Mouse (Mus musculus): ENCODE measurements at regions not wholly inside any gene's neighbourhood (a gene's known extent, or its start where the extent isn't known, plus 50 kb on each side); places are given as distances from the start of the nearest gene placed in this dataset.

DNA sequence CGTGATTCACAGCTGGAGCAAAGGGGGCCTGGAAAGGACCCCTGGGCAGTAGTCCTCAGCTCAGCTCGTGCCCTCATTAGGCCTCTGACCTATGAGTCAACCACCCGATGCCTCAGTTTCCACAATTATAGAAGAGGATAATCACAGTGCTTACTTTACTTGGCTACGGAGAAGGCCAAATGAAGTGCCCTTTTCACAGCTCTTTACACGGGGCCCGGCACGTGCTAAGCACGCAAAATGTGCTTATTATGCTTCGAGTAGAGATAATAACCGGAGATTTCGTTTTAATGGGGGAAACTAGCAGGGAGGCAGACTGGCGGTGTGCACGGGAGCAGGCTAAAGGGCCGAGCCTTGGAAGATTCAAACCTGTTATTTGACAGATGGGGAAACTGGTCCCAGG is 102.4 kb upstream of the Jun start:
- Histone ChIP-seq H3K9me3 (replicated peaks) (no peaks in the 10 kb centered on the region), H3K4me2 (peak overlapping the region; percentile 29; the same call in 1 of the 2 replicates), H3K4me1 (replicated peaks) (peaks cover 51% of the 10 kb centered on the region), H3K36me3 (no peaks in the 10 kb centered on the region), H3K4me3 (no peak overlapping the region), H3K27ac (peak overlapping the region; percentile 84), H3K9ac (no peak overlapping the region), H3K27me3 (no peaks in the 10 kb centered on the region)
- WGBS = 54% methylated on average over 14 of the region's 14 CpGs
- no peak; the same call in 1 of the 2 replicates for ATAC-seq (replicated peaks; ENCODE audit: insufficient number of reproducible peaks, insufficient read depth, low FRiP score, low read depth)

DNA sequence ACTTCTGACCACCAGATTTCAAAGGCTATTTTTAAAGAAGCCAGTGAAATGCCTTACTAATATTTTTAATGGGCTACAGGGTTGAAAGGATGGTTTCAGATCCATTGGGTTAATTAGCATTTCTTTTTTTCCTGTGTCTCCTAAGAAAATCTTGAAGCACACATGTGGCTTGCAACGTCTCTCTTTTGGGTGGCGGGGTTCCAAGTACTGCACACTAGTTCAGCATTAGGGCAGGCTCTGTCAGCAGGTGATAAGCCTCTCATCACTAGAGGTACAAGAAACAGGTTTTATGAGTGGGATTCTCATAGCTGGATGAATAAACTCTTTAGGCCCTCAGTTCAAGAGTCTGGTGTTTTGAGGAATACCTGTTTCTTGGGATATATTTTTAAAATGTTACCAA is 103.2 kb upstream of the Jun start:
- no peak overlapping the region for H3K27ac ChIP-seq
- 26% methylated on average over 2 of the region's 2 CpGs for WGBS
- H3K4me1 ChIP-seq (replicated peaks) = peaks cover 56% of the 10 kb centered on the region
- no peak overlapping the region for H3K4me3 ChIP-seq
- ATAC-seq (replicated peaks; ENCODE audit: insufficient number of reproducible peaks, insufficient read depth, low FRiP score, low read depth) = no peak
- no peaks in the 10 kb centered on the region for H3K9me3 ChIP-seq (replicated peaks)
- no peaks in the 10 kb centered on the region for H3K36me3 ChIP-seq
- no peak overlapping the region for H3K9ac ChIP-seq
- no peak overlapping the region for H3K4me2 ChIP-seq
- no peaks in the 10 kb centered on the region for H3K27me3 ChIP-seq

DNA sequence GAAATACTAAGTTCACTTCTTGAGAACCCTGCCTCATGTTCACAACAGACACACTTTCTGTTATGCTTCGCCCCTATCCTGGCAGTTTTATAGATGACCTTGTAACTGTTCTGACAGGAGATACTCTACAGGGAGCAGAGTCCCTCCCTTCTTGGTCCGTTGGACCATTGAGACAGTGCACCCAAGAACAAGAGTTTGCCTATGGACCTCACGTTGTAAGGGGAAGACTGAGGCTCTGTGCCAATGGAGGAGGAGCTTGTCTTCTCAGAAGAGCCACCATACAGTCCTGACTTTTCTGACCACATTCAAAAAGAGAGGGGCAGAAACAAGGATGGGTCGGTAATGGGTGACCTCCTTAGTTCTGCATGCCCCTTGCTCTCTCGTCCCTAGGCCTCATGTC is 103.8 kb upstream of the Jun start:
- no peak overlapping the region for H3K9ac ChIP-seq
- H3K4me3 ChIP-seq = no peak overlapping the region
- peaks cover 62% of the 10 kb centered on the region for H3K4me1 ChIP-seq (replicated peaks)
- no peaks in the 10 kb centered on the region for H3K9me3 ChIP-seq (replicated peaks)
- 70% methylated on average over 5 of the region's 5 CpGs for WGBS
- no peak overlapping the region for H3K4me2 ChIP-seq
- H3K36me3 ChIP-seq = no peaks in the 10 kb centered on the region
- H3K27me3 ChIP-seq = no peaks in the 10 kb centered on the region
- H3K27ac ChIP-seq = no peak overlapping the region
- ATAC-seq (replicated peaks; ENCODE audit: insufficient number of reproducible peaks, insufficient read depth, low FRiP score, low read depth) = no peak

DNA sequence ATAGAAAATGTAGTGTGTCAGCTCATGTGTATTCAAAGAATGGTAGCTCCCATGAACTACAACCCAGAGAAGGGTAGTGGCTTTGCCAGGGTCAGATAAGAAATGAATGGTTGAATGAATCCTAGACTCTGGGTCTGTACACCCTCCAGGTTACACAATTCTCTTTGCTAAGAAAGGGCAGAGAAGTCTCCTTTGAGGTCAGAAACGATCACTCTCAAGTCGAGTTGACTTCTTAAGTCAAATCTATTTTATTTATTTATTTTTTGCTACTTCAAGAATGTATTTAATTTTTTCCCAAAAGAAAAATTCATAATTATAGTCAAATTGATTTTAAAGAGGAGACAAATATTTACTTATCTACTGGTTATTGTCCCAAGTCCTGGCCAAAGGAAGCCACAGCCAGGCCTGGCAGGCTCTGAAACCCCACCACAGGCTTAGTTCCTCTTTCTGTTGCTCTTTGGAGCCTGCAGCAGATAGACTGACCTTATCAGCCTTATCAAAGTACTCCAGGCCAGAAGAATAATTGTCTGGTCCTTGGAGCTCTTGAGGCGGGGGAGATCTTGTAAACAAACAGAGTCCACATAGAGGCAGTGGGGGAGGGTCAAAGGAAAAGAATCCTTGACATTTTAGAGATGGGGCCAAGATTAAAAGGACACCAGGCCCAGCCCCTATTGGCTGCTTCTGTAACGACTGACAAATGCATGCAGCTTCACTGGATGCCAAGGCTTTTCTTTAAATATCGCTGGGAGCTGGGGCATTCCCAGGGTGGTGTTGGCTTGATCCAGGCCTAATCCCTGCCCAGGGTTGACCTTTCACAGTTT is 104.6 kb upstream of the Jun start:
- Histone ChIP-seq H3K4me2 (no peak overlapping the region), H3K27ac (no peak overlapping the region), H3K36me3 (no peaks in the 10 kb centered on the region), H3K4me1 (replicated peaks) (peaks cover 63% of the 10 kb centered on the region), H3K9me3 (replicated peaks) (no peaks in the 10 kb centered on the region), H3K9ac (no peak overlapping the region), H3K4me3 (no peak overlapping the region), H3K27me3 (no peaks in the 10 kb centered on the region)
- 38% methylated on average over 5 of the region's 5 CpGs for WGBS
- no peak for ATAC-seq (replicated peaks; ENCODE audit: insufficient number of reproducible peaks, insufficient read depth, low FRiP score, low read depth)

DNA sequence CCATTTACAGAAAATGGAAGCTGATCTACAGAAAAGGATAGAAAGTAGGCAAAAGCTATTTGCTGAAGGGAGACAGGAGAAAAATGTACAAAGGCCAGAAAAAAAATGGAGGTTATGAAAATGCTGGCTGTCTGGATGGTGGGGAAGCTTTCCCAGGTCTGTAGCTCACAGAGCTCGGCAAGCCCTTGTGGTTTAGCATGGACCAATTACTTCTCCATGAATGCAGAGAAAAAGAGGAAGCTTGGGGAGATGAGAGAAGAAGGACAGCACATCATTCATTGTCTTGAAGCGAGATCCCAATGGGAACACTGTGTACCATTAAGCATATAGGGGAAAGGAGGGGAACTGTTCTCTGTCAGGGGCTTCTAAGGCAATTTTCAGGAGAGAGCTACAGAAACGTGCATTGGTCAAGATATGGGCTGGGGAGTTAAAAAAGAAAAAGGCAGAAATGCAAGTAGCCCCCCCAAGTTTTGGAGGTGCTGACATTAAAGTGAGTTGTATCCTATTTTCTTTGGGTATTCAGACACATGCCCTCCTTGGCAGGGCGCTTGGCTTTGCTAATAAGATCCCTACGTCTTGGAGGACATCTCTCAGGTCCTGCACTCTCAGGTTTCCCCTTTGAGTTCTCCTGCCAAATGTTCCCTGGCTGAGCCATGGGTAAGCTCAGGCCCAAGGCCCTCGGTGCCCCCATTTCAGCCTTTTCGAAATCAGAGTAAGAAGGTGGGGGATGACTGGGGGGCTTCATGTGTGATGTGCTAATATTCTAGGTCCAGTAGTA is 105.8 kb upstream of the Jun start:
- ATAC-seq (replicated peaks; ENCODE audit: insufficient number of reproducible peaks, insufficient read depth, low FRiP score, low read depth) = no peak
- H3K9ac ChIP-seq = no peak overlapping the region
- no peaks in the 10 kb centered on the region for H3K9me3 ChIP-seq (replicated peaks)
- no peak overlapping the region for H3K27ac ChIP-seq
- no peak overlapping the region for H3K4me2 ChIP-seq
- H3K4me1 ChIP-seq (replicated peaks) = peaks cover 54% of the 10 kb centered on the region
- WGBS = 83% methylated on average over 7 of the region's 7 CpGs
- no peaks in the 10 kb centered on the region for H3K36me3 ChIP-seq
- H3K4me3 ChIP-seq = no peak overlapping the region
- H3K27me3 ChIP-seq = no peaks in the 10 kb centered on the region

DNA sequence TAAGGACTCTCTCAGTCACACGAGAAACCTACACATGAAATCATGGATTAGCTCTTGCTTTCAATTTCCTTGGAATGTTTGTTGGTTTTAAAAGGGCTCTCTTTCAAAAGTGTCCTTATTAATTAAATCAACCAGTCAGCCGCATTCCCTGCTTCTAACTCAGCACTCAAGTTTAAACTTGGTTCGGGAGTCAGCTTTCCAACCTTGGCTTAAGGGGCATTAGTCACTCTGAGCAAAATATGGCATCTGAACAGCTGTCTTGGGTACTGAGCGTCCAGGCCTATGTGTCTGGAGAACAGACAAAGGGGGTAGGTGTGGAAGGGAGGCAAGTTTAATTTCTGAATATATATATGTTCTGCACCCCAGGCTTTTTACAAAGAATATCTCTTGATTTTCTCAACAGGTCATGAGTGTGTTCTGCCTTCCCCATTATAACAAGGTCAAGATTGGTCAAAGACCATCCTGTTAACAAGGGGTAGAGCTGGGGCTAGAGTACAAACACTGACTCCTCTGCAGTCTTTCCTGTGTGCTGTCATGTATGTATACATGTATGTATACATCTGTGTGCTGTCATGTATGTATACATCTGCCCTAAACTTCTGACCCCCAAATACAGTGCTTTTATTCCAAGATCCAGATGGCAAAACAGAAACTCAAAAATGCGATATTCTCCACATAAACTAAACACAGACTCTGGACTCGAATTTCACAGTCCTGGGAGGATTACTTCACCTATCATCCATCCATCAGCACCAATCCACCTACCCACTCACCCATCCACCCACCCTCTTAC is 106.8 kb upstream of the Jun start:
- H3K9me3 ChIP-seq (replicated peaks) = no peaks in the 10 kb centered on the region
- no peak overlapping the region for H3K27ac ChIP-seq
- H3K9ac ChIP-seq = no peak overlapping the region
- no peaks in the 10 kb centered on the region for H3K36me3 ChIP-seq
- no peak for ATAC-seq (replicated peaks; ENCODE audit: insufficient number of reproducible peaks, insufficient read depth, low FRiP score, low read depth)
- H3K4me1 ChIP-seq (replicated peaks) = peaks cover 46% of the 10 kb centered on the region
- WGBS = 79% methylated on average over 6 of the region's 6 CpGs
- H3K4me2 ChIP-seq = no peak overlapping the region
- no peaks in the 10 kb centered on the region for H3K27me3 ChIP-seq
- H3K4me3 ChIP-seq = no peak overlapping the region

DNA sequence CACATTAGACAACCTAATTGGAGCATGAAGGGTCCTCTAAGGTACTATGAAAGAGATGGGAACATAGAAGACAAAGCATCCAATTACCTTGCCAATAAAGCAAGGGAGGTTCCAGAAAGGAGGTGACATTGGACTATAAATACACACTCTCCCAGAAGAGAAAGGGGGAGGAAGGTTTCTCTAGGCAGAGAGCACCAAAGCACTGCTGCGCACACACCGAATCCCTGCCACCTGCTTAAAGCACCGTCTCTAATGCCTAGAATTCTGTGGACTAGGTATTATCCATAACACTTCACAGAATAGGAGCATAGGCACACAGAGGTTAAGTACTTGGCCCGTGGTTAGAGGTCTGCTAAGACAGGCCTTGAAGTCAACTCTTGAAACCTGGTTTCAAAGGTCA is 107.8 kb upstream of the Jun start:
- H3K9ac ChIP-seq = no peak overlapping the region
- no peaks in the 10 kb centered on the region for H3K27me3 ChIP-seq
- H3K4me1 ChIP-seq (replicated peaks) = peaks cover 36% of the 10 kb centered on the region
- no peak overlapping the region for H3K4me3 ChIP-seq
- no peak for ATAC-seq (replicated peaks; ENCODE audit: insufficient number of reproducible peaks, insufficient read depth, low FRiP score, low read depth)
- H3K36me3 ChIP-seq = no peaks in the 10 kb centered on the region
- WGBS = 58% methylated on average over 4 of the region's 4 CpGs
- H3K27ac ChIP-seq = peak overlapping the region; percentile 96
- no peaks in the 10 kb centered on the region for H3K9me3 ChIP-seq (replicated peaks)
- no peak overlapping the region for H3K4me2 ChIP-seq

DNA sequence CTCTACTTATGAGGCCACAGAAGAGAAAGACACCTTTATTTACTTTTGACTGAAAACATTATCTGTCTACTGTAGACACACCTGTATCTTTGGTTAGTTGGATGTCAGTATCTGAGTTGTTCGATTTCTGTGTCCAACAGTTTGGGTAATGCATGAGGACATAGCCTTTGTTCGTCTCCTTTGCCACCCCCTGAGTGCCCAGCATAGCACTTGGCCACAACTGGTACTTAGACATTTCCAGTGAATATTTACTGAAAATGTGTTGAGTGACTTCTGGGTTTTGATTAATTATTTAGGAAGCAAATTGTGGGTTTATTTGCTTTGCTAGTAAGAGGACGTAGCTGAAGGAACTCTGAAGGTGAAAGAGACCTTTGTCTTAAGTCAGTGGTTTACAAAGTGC is 108.4 kb upstream of the Jun start:
- peak overlapping the region; percentile 60 for H3K4me3 ChIP-seq
- no peaks in the 10 kb centered on the region for H3K9me3 ChIP-seq (replicated peaks)
- H3K9ac ChIP-seq = peak overlapping the region; percentile 61; the same call in 1 of the 2 replicates
- peaks cover 31% of the 10 kb centered on the region for H3K4me1 ChIP-seq (replicated peaks)
- 82% methylated on average over 3 of the region's 3 CpGs for WGBS
- peak overlapping the region; percentile 75 for H3K4me2 ChIP-seq
- H3K27me3 ChIP-seq = no peaks in the 10 kb centered on the region
- no peak for ATAC-seq (replicated peaks; ENCODE audit: insufficient number of reproducible peaks, insufficient read depth, low FRiP score, low read depth)
- H3K36me3 ChIP-seq = no peaks in the 10 kb centered on the region
- H3K27ac ChIP-seq = peak overlapping the region; percentile 96

DNA sequence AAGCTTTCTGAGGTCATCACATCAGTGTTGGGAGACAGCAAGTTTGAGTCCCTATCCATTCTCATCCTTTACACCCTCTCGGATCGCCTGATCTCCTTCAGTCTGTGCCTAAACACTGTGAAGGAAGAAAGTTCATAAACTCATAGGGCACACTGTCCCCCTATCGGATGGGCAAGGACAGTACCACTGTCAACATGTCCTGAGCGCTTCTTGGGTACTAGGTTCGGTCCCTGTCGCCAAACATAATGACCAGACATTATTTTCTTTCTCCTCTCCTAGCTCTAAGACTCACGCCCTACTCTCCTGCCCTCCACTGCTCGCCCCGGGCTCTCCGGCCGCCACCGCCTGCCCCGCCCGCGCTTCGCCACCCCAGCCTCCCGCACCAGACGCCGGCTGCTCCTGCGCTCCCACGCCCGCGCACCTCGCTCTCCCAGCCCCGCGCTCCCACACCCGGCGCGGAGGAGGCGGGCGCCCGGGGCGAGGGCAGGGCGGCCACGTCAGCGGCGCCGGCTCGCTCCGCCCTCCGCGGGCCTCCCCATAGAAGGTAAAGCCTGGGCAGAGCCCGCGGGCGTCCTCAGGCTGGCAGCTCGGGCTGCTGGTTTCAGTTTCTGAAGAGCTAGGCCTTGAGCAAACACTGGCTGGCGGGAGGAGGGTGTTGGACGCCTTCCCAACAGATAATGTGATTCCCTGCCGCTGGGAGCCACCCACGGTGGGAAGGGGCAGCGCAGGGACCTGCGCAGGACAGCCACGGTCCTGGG is 109.1 kb upstream of the Jun start:
- Histone ChIP-seq H3K36me3 (no peaks in the 10 kb centered on the region), H3K9ac (peak overlapping the region; percentile 61), H3K4me3 (peak overlapping the region; percentile 60), H3K27ac (peak overlapping the region; percentile 96), H3K27me3 (no peaks in the 10 kb centered on the region), H3K9me3 (replicated peaks) (no peaks in the 10 kb centered on the region), H3K4me2 (peak overlapping the region; percentile 75), H3K4me1 (replicated peaks) (peaks cover 25% of the 10 kb centered on the region)
- peak; percentile 94 for ATAC-seq (replicated peaks; ENCODE audit: insufficient number of reproducible peaks, insufficient read depth, low FRiP score, low read depth)
- WGBS = under 1% methylated on average over 53 of the region's 53 CpGs

DNA sequence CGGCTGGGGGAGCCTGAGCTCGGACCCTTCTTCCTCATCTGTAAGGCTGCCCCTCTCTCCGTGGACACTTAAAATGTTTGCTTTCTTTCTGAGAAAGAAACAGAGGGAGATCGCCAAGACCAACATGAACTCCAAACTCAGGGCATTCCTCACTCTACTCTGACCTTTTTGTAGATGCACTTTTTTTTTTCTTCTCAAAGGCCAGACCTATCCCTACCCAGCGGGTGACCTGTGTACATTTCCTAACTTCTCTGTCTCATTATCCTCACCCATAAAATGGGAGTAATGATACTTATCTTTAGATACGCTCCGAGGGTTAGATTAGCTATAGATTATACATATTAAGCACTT is 109.6 kb upstream of the Jun start:
- Histone ChIP-seq H3K36me3 (no peaks in the 10 kb centered on the region), H3K9me3 (replicated peaks) (no peaks in the 10 kb centered on the region), H3K27ac (peak overlapping the region; percentile 96), H3K4me1 (replicated peaks) (peaks cover 20% of the 10 kb centered on the region), H3K9ac (peak overlapping the region; percentile 61), H3K27me3 (no peaks in the 10 kb centered on the region), H3K4me2 (peak overlapping the region; percentile 75), H3K4me3 (peak overlapping the region; percentile 60)
- ATAC-seq (replicated peaks; ENCODE audit: insufficient number of reproducible peaks, insufficient read depth, low FRiP score, low read depth) = no peak
- 20% methylated on average over 7 of the region's 7 CpGs for WGBS

Measured in heart, embryonic 15.5 days (tissue).